In the genomic region with DNA sequence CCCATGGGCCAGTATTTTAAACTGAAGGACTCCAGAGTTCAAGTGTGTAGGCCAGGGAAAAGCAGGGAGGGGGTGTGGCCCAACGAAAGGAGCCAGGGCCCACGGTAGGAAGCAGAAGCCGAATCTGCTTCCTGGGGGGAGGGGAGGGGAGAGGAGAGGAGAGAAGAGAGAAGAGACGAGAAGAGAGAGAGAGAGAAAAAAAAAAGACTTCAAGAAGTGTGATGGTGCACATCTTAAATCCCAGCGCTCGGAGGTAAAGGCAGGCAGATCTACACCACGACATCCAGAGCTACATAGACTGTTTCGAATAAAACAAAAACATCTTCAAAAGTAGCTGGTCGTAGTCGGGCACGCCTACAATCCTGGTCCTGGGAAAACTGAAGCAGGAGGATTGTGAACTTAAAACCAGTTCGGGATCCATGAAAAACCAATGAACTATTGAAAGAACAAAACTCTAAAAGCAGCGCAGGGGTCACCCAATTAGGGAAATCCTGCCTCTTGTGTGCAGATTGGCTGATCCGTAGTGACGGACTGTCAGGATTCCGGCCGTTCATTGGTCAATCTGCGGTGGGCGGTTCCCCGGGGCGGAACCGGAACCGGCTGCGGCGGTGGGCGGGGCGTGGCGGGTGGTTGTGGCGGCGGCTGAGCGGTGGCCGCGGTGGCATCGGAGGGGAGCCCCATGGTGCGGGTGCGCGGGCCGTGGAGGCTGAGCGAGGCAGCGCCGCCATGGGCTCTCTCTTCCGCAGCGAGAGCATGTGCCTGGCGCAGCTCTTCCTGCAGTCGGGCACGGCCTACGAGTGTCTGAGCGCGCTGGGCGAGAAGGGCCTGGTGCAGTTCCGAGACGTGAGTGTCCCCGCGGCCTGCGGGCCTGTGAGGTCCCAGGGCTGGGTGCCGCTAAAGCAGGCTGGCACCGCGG, we compare ENCODE assay signal across 8 mouse cellular contexts. TPM values are rescaled to one million over a fixed set of nuclear protein-coding genes. Genes with fewer than 3 reads are reported as not detected.
A peak's percentile ranks its signal among the peaks of the same experiment; 100 is the strongest.
DNase-seq lines count a peak whose midpoint lies in the region; ATAC-seq lines count a peak whose summit lies in the region.

TSS of gene Atp6v0a2 (plus strand) at position 129 of the 916 bp plus-strand sequence.

- peak within 1 kb of the TSS; percentile 73 for H3K4me3 ChIP-seq in hindbrain, embryonic 16.5 days (ENCODE audit: low read length)
- peak within 1 kb of the TSS; percentile 86 for H3K4me3 ChIP-seq in macrophage (ENCODE audit: inconsistent target)

- H3K36me3 ChIP-seq in hindbrain, embryonic 16.5 days (ENCODE audit: control insufficient read depth, insufficient read depth, low read length) = peaks cover 3% of the 10 kb centered on the region; the same call in 1 of the 2 replicates
- H3K36me3 ChIP-seq in macrophage (ENCODE audit: inconsistent target) = peaks cover 4% of the 10 kb centered on the region; the same call in 1 of the 2 replicates

- H3K79me2 ChIP-seq in macrophage (ENCODE audit: inconsistent target) = peaks cover 19% of the 10 kb centered on the region

- peak; percentile 96 for DNase-seq in T-cell, adult 2 months (ENCODE audit: low spot score)
- peak; percentile 93 to 94 for DNase-seq in cerebellum, postnatal 36 days
- peak; percentile 94 for DNase-seq in gastrocnemius, adult 18-20 months (ENCODE audit: low spot score)
- peak; percentile 95 to 96 for DNase-seq in left cerebral cortex, adult 18-20 months (ENCODE audit: low spot score in 2 of 2)
- DNase-seq in right cerebral cortex, adult 18-20 months = peak; percentile 93
- peak; percentile 88 for DNase-seq in urinary bladder, postnatal 10 days (ENCODE audit: low spot score)

- peak within 1 kb of the TSS; percentile 82 for H3K9ac ChIP-seq in hindbrain, embryonic 16.5 days (ENCODE audit: low read depth, low read length)

- H3K4me2 ChIP-seq in hindbrain, embryonic 16.5 days (ENCODE audit: low read length) = peak within 1 kb of the TSS; percentile 82

- H3K9me3 ChIP-seq in hindbrain, embryonic 16.5 days (ENCODE audit: control insufficient read depth, low read length) = no peaks in the 10 kb centered on the region

- H3K27me3 ChIP-seq in hindbrain, embryonic 16.5 days (replicated peaks; ENCODE audit: control insufficient read depth, insufficient read depth, low read length) = no peaks in the 10 kb centered on the region

- peak; percentile 98 for ATAC-seq in hindbrain, embryonic 16.5 days

- peaks cover 16% of the 10 kb centered on the region for H3K4me1 ChIP-seq in hindbrain, embryonic 16.5 days (ENCODE audit: control insufficient read depth, insufficient read depth, low read depth, low read length)

- H3K27ac ChIP-seq in hindbrain, embryonic 16.5 days (ENCODE audit: low read depth, low read length) = peak within 1 kb of the TSS; percentile 64
- H3K27ac ChIP-seq in macrophage = peak within 1 kb of the TSS; percentile 80

- WGBS in hindbrain, embryonic 16.5 days = under 1% methylated on average over 45 of the region's 58 CpGs
- WGBS in macrophage (ENCODE audit: missing documents) = under 1% methylated on average over 49 of the region's 58 CpGs

RNA-seq across cellular contexts. Expression of gene Atp6v0a2, which starts in this region (rescaled TPM):
- total RNA-seq in gastrocnemius, adult 18-20 months (2021) = 10 to 100 TPM; 31.2 to 33.2 TPM
- 32.0 and 35.1 TPM in 2 replicates for polyA plus RNA-seq in hindbrain, embryonic 16.5 days (2015; fragmentation: Nextera tagmentation; extraction: Ambion mirVana)
- 10 to 100 TPM; 59.8 to 66.9 TPM for total RNA-seq in left cerebral cortex, adult 18-20 months (2021)
- total RNA-seq in macrophage (2018; cell fraction: chromatin; rRNA removed) = 100 to 1,000 TPM in 2 of 26 experiments, 10 to 100 TPM in 24; 10.8 to 117 (median 54.0) TPM
- total RNA-seq in macrophage (2018; cell fraction: cytosol; rRNA removed) = 10 to 100 TPM; 15.7 to 38.7 (median 22.8) TPM
- total RNA-seq in macrophage (2018; cell fraction: nucleus; rRNA removed) = 10 to 100 TPM; 12.2 to 70.7 (median 41.3) TPM
- 14.2 to 23.3 TPM (median 18.9 TPM) in 3 replicates for polyA plus RNA-seq in macrophage (2018)

Comparison
In these comparisons a context has a peak if more than half of its experiments do, and no peak if none do; other contexts are left out.
1. Peak in every context shown above with its lines: DNase-seq, ATAC-seq, H3K4me3 ChIP-seq and H3K27ac ChIP-seq.